Mouse (Mus musculus) G1E (cell line): Measurements from ENCODE around the gene St7. TPM values are rescaled to one million over a fixed set of nuclear protein-coding genes. Genes with fewer than 3 reads are reported as not detected.

Experiments used
- ATAC-seq: 2 replicates; pipeline ENCODE4 v1.8.0; 2016; ENCODE audit warnings: mild to moderate bottlenecking; ENCODE audit not compliant: insufficient number of reproducible peaks, poor library complexity, low FRiP score, severe bottlenecking; ENCODE audit errors: extremely low read depth
- DNase-seq: peaks from one replicate; pipeline ENCODE4 v3.0.0; 2012; ENCODE audit warnings: low spot score
- H3K27me3 ChIP-seq: 2 replicates; pipeline ENCODE4 v1.6.1; 2012; ENCODE audit warnings: mild to moderate bottlenecking, low read length, inconsistent platforms; ENCODE audit not compliant: insufficient read depth
- H3K36me3 ChIP-seq: replicated peaks from 2 replicates; pipeline ENCODE3; 2012; ENCODE audit warnings: mild to moderate bottlenecking, inconsistent platforms
- H3K4me1 ChIP-seq: 2 replicates; pipeline ENCODE4 v1.6.1; 2012; ENCODE audit warnings: low read depth, low read length, inconsistent platforms, mixed read lengths; ENCODE audit not compliant: insufficient read depth
- H3K4me3 ChIP-seq: 2 replicates; pipeline ENCODE4 v1.5.1; 2012; ENCODE audit warnings: low read depth, mild to moderate bottlenecking, inconsistent platforms, low read length, moderate library complexity, mixed read lengths
- H3K9me3 ChIP-seq: replicated peaks from 2 replicates; pipeline ENCODE4 v1.6.1; 2012; ENCODE audit warnings: inconsistent platforms
- CTCF ChIP-seq: IDR thresholded peaks from 2 replicates; pipeline ENCODE4 v1.5.1; 2012; ENCODE audit warnings: low read depth, low read length, inconsistent platforms, mixed read lengths
- GATA1 ChIP-seq: IDR thresholded peaks from 2 replicates; pipeline ENCODE4 v1.6.1; 2012; ENCODE audit warnings: borderline replicate concordance, low read length, inconsistent platforms, mixed read lengths
- GATA2 ChIP-seq: IDR thresholded peaks from 2 replicates; pipeline ENCODE4 v1.6.1; 2012; ENCODE audit warnings: low read depth, low read length, inconsistent platforms, borderline replicate concordance
- POLR2AphosphoS5 ChIP-seq: IDR thresholded peaks from 2 replicates; pipeline ENCODE4 v1.6.1; 2012; ENCODE audit warnings: low read depth, low read length, inconsistent platforms; ENCODE audit not compliant: insufficient replicate concordance
- TAL1 ChIP-seq: conservative IDR thresholded peaks from 2 replicates; pipeline ENCODE4 v1.6.1; 2012; ENCODE audit warnings: low read depth, low read length, inconsistent platforms, mixed read lengths
- polyA plus RNA-seq: library from polyadenylated mRNA; stranded (reverse); fragments of >175 nt; gene quantifications from 2 replicates; pipeline ENCODE4 v1.2.3, GENCODE M21; 2012
- total RNA-seq, 2 experiments: library from RNA; stranded (forward) in 1 of 2; stranded (reverse) in 1 of 2; fragments of 200-1000 nt in 1 of 2; fragments of >200 nt in 1 of 2; fragmentation: Nextera tagmentation in 1 of 2; gene quantifications; 2 replicates each; pipeline ENCODE4 v1.2.3; 2014 to 2017

Gene St7
- total and polyA plus RNA-seq, 3 experiments = 4.7 to 155 (median 84.7) TPM

DNA sequence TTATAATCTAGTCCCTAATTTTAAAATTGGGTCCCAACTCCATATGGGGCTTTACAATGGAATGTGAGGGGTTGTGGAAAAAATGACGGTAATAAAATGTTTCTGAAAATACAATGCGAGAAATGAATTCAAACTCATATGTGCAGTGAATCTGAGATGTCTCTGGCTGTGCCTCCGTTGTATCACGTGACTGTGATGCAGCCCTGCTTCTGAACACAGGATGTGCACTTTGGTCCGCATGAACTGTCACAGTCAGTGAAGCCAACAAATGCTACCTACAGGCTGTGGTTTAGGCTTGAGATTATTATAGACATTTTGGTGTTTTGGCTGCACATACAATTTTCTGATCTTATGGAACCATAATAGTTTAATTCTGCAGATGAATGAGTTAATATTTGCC is 256.4 kb downstream of the St7 start:
- no peak for DNase-seq
- H3K4me1 ChIP-seq = peaks cover 50% of the 10 kb centered on the region
- TF ChIP-seq GATA2 = no peak
- TF ChIP-seq TAL1 = no peak
- no peak for TF ChIP-seq POLR2AphosphoS5
- TF ChIP-seq CTCF = no peak
- TF ChIP-seq GATA1 = no peak
- H3K27me3 ChIP-seq = no peaks in the 10 kb centered on the region
- no peak for ATAC-seq
- H3K36me3 ChIP-seq = no peaks in the 10 kb centered on the region
- no peak overlapping the region for H3K4me3 ChIP-seq
- no peaks in the 10 kb centered on the region for H3K9me3 ChIP-seq

DNA sequence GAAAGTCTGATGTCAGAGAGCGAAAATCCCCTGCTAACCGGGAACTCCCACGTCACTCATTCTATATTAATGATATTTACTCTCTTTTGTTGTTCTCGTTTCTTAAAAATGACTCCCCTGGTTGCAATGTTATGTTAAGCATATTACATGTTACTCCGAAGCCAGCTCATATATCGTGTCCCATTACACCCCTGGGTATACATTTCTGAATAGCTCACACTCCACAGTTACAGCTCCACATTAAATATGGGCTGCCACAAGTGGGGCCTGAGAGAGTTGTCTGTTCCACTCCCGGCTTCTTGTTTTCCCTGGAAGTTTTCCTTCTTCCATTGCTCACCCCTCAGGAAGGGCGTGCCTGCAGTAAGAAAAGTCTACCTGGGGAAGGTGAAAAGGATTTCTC is 259.0 kb downstream of the St7 start:
- Histone ChIP-seq H3K36me3 (no peaks in the 10 kb centered on the region), H3K4me3 (no peak overlapping the region), H3K4me1 (peaks cover 31% of the 10 kb centered on the region), H3K27me3 (no peaks in the 10 kb centered on the region), H3K9me3 (no peaks in the 10 kb centered on the region)
- no peak for ATAC-seq
- DNase-seq = no peak
- TF ChIP-seq TAL1 = no peak
- TF ChIP-seq GATA2 = no peak
- no peak for TF ChIP-seq GATA1
- no peak for TF ChIP-seq POLR2AphosphoS5
- no peak for TF ChIP-seq CTCF

DNA sequence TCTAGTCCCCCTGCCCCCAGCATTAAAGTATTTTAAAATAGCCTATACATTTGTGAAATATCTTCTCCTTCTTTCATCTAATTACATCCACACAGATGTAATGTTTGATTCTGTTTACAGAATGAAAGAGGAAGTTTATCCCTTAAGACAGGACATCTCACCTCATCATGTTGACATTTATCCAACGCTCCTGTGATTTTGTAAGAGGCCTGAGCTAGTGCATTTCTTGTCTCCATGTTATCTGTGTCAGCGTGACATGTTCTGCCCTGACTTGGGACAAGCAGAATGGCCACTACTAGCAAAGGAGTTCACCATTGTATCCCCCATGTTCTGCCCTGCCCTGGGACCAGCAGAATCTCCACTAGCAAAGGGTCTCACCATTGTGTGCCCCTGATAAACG is 270.7 kb downstream of the St7 start:
- DNase-seq (no peak), ATAC-seq (no peak)
- no peak overlapping the region for H3K4me3 ChIP-seq
- no peaks in the 10 kb centered on the region for H3K9me3 ChIP-seq
- TF ChIP-seq POLR2AphosphoS5 = no peak
- no peak for TF ChIP-seq CTCF
- TF ChIP-seq GATA2 = no peak
- no peak for TF ChIP-seq TAL1
- TF ChIP-seq GATA1 = no peak
- H3K36me3 ChIP-seq = no peaks in the 10 kb centered on the region
- peaks cover 6% of the 10 kb centered on the region; the same call in 1 of the 2 replicates for H3K4me1 ChIP-seq
- peaks cover 17% of the 10 kb centered on the region for H3K27me3 ChIP-seq

DNA sequence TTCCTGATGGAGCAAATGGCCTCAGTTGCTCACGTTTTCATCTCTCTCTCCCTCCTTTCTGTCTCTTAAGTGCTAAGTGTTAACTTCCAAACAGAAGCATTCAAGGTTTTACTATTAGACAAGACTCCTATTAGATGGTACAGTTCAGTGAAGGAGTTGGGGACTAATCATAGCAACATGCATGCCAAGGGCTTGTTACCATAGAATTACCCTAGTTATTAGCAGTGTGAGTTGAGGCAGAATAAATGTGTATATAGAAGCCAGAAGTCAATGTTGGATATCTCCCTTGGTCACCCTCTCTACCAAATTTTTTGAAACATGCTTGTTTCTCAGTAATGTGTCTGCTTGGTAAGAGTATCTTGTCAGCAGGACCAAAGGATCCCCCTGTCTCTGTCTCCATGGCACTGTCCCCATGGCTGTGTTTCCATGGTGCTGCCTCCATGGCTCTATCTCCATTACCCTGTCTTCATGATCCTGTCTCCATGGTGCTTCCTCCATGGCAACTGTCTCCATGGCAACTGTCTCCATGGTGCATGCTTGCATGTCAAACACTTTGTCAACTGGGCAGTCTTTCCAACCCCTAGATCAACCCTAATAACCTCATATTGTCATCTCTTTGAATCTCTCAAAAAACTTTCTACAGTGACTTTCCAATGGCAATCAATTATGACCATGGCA is 275.9 kb downstream of the St7 start:
- no peaks in the 10 kb centered on the region for H3K36me3 ChIP-seq
- DNase-seq (no peak), ATAC-seq (no peak)
- peaks cover 24% of the 10 kb centered on the region for H3K27me3 ChIP-seq
- H3K4me1 ChIP-seq = peaks cover 12% of the 10 kb centered on the region
- no peak overlapping the region for H3K4me3 ChIP-seq
- no peaks in the 10 kb centered on the region for H3K9me3 ChIP-seq
- TF ChIP-seq TAL1 = no peak
- TF ChIP-seq GATA1 = no peak
- TF ChIP-seq CTCF = no peak
- no peak for TF ChIP-seq GATA2
- no peak for TF ChIP-seq POLR2AphosphoS5

DNA sequence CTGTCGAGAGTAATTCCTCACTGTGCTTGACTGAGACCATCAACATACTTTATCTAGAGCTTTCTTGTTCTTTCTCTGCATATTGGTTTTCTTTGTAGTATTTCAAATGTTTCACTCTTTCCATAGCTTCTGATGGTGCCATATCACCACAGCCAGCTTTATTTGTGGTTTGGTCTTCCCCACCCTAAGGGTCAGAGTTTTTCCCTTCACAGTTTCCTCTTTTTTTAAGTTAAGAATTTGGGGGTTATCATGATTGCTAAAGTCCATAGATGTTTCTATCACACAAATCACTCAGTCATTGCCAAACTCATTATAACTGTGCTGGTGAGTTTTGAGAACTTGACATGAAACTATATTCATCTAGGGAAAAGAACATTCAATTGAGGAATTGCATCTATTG is 277.1 kb downstream of the St7 start:
- Histone ChIP-seq H3K4me1 (peaks cover 12% of the 10 kb centered on the region), H3K27me3 (peaks cover 20% of the 10 kb centered on the region), H3K36me3 (no peaks in the 10 kb centered on the region), H3K4me3 (no peak overlapping the region), H3K9me3 (no peaks in the 10 kb centered on the region)
- TF ChIP-seq GATA2 (no peak), GATA1 (no peak), POLR2AphosphoS5 (no peak), TAL1 (no peak), CTCF (no peak)
- no peak for DNase-seq
- ATAC-seq = no peak

DNA sequence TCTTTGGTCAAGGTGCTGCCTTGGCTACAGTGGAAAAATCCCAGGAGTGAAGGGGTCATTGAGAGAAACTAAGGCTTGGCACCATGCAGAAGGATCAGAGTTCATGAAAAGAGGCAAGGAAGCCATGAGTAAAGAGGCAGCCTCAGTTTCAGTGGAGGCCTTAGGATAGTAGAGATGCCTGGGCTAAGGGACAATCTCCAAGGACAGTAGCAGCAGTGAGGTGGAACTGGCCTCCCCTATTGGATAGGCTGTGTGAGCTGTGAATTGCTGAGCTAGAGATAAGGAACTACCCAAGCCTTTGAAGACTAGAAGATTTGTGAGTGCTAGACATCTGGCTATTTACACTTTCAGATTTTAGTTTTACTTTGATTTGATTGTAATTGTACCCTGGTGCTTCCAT is 278.7 kb downstream of the St7 start:
- Histone ChIP-seq H3K4me3 (no peak overlapping the region), H3K27me3 (peaks cover 12% of the 10 kb centered on the region; the same call in 1 of the 2 replicates), H3K36me3 (no peaks in the 10 kb centered on the region), H3K4me1 (peaks cover 7% of the 10 kb centered on the region), H3K9me3 (no peaks in the 10 kb centered on the region)
- DNase-seq (no peak), ATAC-seq (no peak)
- TF ChIP-seq TAL1 (no peak), POLR2AphosphoS5 (no peak), CTCF (no peak), GATA2 (no peak), GATA1 (no peak)
